Mouse (Mus musculus) hindlimb bud, embryonic 11.5 days (tissue): ENCODE results near the gene Erp29.

Experiments used
- DNase-seq: peaks from one replicate; pipeline ENCODE4 v3.0.0-alpha.2; 2012; ENCODE audit warnings: low read depth, low spot score; ENCODE audit errors: extremely low spot score

The Erp29 gene

GRCm38 (mm10) chr5:121392667-121393380 is 59.5 kb downstream of the Erp29 start:
- DNase-seq = no peak

DNA sequence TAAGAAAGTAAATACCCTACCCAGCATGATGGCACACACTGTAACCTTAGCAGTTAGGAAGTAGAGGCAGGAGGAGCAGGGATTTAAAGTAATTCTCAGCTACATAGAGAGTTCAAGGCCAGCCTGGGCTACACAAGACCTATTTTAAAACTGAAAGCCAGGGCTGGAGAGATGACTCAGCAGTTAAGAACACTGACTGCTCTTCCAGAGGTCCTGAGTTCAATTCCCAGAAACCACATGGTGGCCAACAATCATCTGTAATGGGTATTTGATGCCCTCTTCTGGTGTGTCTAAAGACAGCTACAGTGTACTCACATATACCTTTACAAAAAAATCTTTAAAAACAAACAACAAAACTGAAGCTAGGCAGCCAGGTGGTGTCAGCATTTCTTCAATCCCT is 62.6 kb downstream of the Erp29 start:
- DNase-seq = no peak

- no peak for DNase-seq
Measured at GRCm38 (mm10) chr5:121389106-121389505, 63.2 kb downstream of the Erp29 start.

GRCm38 (mm10) chr5:121387126-121387525 is 65.2 kb downstream of the Erp29 start:
- no peak for DNase-seq

GRCm38 (mm10) chr5:121386120-121386909 is 66.0 kb downstream of the Erp29 start:
- no peak for DNase-seq

DNA sequence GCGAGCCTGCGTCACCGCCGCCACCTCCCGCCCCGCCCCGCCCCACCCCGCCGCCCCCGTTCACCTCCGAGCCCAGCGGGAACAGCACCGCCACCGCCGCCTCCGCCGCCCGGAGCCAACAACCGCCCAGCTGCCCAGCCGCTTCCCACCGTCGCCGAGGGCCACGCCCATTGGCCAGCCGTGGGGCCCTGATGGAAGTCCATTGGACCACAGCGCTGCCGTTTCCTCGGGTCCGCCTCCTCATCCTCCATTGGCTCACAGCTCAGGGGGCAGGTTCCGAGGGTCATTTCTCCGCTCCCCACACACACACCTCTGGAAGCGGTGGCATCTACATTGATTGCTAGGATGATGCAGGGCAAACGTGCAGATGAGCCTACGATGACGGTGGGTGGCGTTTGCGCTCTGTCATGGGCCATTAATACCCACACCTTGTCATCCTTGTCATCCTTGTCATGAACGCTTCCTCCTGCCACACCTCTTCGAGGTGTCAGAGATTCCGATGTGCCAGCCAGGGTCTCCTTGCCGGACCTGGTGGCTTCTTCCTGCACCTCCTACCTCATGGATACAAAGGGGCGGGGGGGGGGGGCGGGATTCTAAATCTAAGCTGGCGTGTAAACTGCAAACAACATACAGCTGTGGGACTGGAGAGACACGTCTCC is 66.7 kb downstream of the Erp29 start, which contains the start of gene Trafd1:
Trafd1 (minus strand) TSS at position 172 of the 659 bp plus-strand sequence.
- no peak for DNase-seq

GRCm38 (mm10) chr5:121384757-121385460 is 67.4 kb downstream of the Erp29 start:
- no peak for DNase-seq

GRCm38 (mm10) chr5:121383857-121384756 is 68.2 kb downstream of the Erp29 start:
- DNase-seq = no peak

GRCm38 (mm10) chr5:121380692-121381091 is 71.6 kb downstream of the Erp29 start:
- DNase-seq = no peak

- no peak for DNase-seq
Measured at GRCm38 (mm10) chr5:121378678-121379256, 73.5 kb downstream of the Erp29 start.
